Mouse (Mus musculus) common myeloid progenitor, adult 5-6 weeks (primary cell): ENCODE measurements around the gene Adamts16. TPM values are rescaled to one million over a fixed set of nuclear protein-coding genes. Genes with fewer than 3 reads are reported as not detected.
A peak's percentile ranks its signal among the peaks of the same experiment; 100 is the strongest.
"Not testable (repeated sequence)": the region's sequence is repeated elsewhere in the genome, so short reads cannot be mapped to it uniquely, and the experiment has no call there.

Experiments
- ATAC-seq: replicated peaks from 2 replicates; pipeline ENCODE4 v1.8.0; 2016; ENCODE audit warnings: low read depth, mild to moderate bottlenecking, moderate TSS enrichment, inconsistent platforms; ENCODE audit not compliant: poor library complexity, severe bottlenecking
- total RNA-seq: library from RNA; stranded (forward); fragments of 200-1000, 187-1606 nt; gene quantifications from 2 replicates; pipeline ENCODE4 v1.2.3, GENCODE M21; 2017

Gene Adamts16
- total RNA-seq: not detected in 2 replicates

DNA sequence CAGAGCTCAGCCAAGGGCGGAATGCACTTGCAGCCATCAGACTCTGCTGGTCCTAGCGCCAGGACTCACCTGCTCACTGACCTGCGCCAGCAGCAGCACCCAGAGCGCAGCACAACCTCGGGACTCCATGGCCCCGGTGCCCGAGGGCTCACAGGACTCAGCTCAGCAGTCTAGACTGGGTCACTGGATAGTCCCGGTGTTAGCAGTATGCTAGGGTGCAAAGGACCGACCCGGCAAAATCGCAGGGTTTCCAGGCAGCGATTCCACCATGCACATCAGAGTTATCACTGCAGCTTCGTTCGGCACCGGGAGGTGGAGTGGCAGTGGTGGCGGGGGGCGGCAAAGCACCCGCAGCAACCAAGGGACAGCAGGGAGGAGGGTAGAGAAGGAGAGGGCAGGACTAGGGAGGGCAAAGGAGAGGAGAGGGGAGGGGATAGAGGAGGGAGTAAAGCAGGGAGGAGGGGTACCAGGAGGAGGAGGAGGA lies at the start of gene Adamts16:
Adamts16 (minus strand) TSS at position 391 of the 484 bp plus-strand sequence.
- no peak for ATAC-seq

DNA sequence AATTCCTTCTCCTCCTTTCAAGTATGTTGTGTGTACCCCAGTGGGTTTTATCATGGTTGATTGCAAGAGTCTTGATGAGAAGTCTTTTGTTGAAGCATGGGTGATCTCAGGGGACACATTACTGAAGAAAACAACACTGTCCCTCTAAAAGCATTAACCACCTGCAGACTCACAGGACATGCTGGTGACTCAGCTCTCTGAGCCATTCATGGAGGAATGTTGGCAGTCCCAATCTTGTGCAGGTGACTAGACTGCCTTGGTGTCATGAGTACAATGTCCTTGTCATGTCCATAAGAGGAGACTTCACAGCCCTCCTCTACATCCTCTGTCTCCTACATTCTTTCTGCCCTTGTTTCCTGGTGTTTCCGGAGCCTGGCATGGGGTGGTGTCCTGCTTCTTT lies 45.5 kb upstream of the Adamts16 start:
- ATAC-seq: no peak

DNA sequence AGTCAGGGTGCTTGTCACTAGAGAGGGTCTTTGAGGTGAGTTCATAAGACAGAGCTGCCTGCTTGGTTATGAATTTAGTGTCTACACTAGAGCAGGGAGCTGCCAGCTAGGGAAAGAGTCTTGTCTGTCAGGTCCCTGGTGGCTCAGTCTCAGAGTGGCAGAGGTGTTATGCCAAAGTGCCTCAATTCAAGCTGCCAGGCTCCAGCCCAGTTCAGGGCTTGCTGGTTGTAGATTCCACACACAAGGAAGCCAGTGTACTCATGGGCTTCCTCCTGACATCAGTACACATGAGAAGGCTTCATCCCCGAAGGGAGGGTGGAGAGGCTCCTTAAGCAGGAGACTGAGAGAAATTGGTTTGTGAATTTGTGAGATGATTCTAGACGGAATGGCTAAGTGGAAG lies 43.4 kb upstream of the Adamts16 start:
- ATAC-seq: no peak

DNA sequence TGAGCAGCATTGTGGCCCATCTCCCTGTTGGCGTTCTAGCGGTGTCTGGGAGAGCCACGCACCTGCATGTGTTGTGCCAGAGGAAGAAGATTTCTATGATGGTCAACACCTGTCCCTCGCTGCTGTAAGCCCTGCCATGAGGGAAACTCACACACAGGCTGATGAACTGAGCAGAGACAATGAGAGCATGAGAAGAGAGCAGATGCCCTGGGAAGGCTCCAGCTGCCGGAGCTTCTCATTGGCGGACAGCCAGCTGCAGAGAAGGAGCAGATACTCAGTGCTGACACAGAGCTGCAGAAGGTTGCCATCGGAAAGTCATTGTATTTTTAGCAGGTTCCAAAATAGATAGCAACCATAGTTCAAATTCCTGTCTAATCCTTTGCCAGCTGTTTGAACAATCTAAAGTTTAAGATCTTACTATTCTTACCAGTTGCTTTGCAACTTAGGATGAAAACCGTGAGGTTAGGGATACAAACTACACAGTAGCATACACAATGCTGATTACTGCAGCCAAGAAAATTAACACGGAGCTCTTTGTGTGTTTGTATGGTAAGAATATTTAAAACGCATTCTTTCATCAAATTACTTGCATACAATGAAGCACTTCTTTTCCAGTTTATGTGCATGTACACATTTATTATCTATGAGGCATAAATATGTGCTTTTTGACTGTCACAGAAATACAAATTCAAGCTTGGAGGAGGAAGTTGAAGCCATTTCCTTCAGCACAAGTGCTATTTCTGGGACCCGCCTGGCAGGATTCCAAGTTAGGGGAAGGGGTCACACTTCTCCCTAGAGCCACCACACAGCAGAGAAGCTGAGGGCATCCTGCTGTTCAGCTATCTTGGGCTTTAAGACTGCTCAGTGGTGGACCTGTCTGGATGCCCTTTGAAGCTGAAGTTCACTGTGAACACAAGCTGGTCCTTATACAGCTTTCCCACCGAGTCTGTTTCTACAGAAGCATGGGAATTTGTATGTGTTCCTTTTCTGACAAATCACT lies 42.6 kb upstream of the Adamts16 start:
- no peak for ATAC-seq

DNA sequence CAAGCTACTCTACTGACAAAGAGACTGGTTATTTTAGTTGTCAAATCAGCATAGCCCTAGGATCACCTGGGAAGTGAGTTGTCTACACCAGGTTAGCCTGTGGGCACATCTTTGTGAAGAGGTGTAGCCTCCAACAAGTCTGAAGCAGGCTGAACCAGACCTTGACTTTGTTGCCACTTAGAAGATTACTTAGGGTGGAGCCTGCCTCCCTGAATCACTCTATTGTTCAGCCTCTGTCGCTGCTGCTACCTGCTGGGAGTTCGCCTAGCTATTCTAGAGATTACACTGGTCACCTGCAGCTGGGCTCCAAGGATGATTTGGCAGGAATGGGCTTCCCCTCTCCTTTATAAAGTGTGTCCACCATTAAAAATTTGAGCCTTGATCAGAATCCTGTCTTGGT lies 38.4 kb upstream of the Adamts16 start:
- ATAC-seq: not testable (repeated sequence)

DNA sequence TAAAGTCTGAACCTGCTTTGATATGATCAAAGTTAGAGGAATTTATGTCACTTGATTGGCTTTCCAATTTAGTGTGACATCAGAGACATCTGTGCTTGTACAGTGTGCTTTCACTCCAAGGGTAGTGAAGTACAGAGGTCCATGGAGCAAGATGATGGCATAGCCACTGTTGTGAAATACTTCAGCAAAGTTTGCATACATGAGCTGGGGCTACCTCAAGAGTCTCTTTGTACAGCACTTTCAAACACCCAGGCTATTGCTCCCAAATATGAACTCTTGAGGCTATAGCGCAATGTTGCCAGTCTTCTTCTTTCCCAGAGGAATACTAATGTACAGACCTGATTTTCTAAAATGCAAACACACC lies 35.9 kb upstream of the Adamts16 start:
- ATAC-seq: no peak

DNA sequence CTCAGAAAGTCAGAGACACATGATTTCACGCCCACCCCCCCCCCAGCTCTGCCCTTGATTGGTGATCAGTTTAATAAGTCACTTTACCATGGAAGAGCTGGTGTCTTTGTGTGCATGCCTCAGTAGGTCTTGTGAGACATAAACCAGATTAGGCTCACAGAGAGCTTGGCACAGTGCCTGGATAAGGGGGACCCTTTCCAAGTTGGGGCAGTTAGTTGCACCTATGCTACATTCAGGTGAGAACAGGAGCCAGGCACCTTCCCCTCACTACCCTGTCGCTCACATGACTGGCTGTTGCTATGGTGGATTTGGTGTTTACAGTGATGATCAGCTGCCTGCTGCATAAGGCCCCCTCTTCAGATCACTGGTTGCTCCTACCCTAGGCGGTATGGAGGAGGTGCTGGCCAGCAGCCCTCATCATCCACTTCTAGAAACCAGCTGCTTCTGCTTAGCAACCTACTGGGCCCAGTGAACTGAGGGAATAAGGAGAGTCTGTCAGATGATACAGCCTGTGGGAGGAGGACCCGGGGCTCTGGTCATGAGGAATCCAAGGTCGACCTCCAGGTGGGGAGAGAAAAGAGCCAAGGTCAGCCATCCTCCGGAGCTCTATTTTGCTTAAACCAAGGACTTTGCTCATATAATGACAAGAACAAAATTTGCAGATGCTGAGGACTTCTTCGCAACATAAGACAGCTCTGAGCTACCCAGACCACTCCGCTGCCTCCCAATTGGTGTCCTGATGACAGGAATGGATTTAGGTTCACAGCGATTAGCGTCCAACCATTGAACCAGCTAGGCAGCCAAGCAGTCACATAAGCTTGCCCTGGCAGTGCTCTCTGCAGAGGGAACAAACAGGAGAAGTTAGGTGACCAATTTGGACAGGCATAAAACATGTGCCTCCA lies 35.3 kb upstream of the Adamts16 start:
- no peak for ATAC-seq

DNA sequence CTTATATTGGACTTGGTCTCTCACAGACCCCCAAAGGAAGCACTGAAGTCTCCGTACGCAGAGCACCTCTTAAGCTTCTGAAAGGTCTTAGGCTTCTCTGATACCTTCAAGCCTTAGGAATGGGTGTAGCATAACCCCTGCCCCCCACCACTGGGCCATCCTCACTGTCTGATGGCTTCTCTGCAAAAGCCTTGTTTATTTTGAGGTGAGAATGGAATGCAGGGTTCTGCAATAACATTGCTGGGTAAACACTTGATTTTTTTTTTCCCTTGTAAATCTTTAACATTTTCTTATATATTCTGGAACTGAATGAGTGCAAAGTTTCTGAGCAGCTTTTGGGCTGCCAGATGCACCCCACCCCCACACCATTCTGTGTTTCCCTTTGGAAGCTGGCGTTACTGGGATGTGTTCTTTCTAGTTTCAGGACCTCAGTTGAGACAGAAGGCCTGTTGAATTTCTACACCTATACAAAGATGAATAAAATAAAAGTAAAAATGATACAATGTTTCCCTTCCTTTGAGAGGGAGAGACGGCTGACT lies 33.9 kb upstream of the Adamts16 start:
- ATAC-seq: no peak

DNA sequence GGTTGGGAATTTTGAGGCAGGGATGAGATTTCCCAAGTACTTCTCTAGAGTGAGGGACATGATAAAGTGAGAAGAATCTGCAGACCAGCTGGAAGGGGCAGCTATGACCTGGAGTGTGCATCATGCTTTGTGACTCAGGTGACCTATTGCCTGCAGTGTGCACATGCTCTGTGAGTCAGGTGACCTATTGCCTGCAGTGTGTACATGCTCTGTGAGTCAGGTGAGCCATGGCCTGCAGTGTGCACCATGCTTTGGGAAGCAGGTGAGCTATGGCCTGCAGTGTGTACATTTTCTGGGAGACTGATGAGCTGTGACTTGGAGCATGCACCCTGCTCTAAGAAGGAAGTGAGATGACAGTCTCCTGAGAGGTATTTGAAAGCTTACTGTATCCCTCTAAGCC lies 33.1 kb upstream of the Adamts16 start:
- no peak for ATAC-seq

DNA sequence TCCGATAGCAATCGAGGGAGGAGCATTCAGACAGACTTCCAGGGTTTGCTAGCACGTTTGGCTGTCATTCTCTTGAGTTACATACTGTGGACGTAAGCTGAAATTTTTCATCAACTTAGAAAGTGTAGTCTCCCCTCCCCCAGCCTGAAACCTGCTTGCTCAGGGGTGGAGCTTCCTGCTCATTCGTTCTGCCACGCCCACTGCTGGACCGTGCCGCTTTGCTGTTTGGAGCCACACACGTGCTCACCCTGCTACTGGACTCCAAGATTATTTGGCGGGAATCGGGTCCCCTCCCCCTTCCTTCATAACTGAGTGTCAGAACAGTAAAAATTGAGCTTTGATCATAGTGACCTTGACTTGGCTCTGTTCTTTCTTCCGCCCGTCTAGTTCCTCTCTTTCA lies 32.2 kb upstream of the Adamts16 start:
- ATAC-seq: not testable (repeated sequence)

DNA sequence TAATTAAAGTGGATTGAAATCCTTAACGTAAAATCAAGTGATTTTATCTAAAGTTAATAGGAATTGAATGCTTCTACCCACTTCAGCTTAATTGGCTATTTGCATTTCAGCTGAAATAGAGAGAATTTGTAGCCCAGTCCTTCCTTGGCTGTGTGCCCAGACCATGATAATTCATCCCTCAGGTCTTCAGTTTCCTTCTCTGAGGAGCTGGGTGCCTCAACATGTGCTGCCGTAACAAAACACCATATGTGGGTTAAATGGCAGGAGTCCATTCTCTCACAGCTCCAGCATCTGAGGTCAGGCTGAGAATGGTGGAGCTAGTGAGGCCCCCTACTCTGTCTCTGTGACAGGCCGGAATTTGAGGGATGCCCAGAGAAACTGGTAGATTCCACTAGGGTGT lies 29.4 kb upstream of the Adamts16 start:
- ATAC-seq: no peak

DNA sequence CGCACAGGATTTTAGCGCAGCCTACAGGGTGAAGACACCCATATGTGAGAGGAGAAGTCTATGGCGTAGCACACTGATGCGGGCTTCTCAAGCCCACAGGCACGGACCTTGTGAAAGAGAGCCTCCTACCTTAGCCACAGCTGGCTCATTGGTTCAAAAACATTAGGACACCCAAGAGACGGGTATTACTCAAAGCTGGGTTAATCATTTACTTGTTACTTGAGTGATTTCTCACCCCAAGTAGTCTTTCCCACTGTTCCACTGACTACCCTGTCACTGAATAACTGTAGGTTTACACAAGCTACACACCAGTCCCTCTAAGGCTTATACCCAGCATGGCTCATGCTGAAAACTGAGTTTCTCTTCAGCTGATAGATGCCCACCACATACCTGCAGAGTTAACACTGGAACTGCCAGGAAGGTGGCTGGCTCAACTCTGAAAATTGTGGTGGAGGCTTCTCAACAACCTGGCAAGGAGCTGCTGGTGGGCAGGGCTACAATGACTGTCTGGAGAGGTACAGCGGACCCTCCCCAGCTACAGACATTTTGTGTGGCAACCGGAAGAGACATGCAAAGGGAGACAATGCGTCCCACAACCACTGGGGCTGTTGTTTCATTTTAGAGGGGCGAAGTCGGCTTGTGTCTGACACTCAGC lies 25.5 kb upstream of the Adamts16 start:
- ATAC-seq: no peak

DNA sequence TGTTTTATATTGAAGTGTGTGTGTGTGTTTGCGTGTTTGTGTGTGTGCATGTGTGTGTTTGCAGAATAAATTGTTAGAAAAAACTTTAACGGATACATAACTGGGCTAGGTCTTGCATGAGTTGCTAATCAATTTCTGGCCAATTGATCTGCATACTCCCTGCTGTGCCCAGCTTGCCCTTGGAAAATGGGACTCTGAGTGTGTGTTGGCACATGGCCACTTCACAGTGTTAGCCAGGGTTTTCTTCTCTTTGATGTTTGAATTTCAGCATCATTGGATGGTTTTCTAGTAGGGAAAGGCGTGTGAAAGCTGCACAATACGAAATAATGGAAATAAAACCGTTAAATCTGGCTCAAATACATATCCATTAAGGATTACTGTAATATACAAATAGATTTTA lies 24.3 kb upstream of the Adamts16 start:
- no peak for ATAC-seq

DNA sequence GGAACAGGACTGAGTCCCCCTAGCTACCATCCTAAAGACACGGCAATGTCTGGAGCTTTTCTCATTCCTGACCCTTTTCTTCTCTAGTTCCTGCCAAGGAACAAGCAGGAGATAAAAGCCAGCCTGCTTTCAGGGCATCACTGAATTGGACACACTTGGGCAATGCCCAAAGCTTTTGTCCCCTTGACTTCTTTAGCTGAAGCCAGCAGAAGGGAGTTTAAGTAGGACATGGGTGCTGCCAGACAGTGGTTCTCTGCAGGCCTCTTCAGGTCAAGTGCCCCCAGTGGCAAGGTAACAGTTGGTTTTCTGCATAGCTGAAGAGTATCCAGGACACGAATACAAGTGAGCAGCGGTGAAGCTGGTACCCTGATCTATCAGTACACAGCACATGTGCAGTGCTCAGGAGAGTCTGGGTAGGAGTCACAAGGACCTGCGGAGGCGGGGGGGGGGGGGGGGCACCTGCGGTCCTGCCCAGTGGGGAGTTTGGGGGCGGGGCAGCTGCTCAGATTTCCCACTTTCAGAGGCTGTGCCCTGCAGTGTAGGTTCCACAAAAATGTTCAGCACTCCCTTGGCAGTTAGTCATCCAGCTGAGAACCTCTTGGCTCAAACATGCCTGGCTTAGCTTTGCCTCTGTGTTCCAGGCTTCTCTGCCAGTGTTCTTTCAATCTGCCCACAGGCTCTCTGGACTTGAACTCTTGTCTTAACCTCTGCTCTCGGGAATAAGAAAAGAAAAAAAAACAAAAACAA lies 20.7 kb upstream of the Adamts16 start:
- ATAC-seq: no peak

DNA sequence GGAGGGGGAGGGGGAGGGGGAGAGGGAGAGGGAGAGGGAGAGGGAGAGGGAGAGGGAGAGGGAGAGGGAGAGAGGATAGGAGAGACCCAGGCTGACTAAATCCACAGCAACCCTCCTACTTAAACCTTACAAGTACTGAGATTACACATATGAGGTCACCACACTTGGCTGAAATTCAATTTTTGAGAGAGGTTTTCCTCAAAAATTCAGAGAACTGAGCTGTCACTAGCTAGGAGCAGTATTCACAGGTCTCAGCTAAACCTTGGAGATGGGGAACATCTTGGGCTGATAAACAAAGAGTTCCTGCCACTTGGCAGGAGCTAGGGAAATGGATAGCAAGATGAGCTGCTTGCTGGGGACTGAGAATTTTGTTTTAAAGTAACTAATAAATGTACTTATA lies 12.0 kb upstream of the Adamts16 start:
- no peak for ATAC-seq

DNA sequence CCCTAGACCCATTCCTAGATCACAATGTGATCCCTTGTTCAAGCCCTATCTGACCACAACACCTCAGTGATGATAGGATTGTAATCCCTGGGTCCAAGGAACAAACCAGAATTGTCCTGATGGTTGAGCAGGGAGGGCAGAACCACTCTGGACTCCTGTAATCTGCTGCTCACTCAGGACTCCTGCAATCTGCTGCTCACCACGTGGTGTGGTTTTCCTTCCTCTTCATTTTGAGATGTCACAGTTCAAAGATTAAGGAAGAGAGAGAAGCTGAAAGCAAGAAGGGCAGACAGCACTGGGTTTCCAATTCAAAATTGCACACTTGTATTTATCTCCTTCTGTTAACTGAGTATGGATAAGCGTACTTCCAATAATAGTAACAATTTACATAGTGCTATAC lies 5.3 kb upstream of the Adamts16 start:
- peak; percentile 62 for ATAC-seq

DNA sequence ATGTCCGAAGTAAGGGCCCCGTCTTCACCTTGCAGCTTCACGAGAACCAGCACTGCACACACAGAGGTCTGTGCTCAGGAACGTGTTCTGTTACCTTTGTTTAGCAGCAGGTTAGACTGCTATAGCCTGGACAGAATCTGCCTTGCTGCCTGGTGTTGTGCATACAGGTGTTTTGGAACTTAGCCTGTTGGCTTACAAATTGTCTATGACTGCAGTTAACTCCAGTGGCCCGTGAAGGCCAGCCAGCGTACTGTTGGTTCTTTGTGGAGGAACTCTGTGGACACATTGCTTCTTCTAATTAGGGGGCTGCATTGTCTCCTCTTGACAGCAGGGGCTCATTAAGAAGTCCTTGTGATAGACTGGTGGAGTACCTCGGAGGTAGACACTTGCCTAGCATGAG lies 3.9 kb upstream of the Adamts16 start:
- no peak for ATAC-seq

DNA sequence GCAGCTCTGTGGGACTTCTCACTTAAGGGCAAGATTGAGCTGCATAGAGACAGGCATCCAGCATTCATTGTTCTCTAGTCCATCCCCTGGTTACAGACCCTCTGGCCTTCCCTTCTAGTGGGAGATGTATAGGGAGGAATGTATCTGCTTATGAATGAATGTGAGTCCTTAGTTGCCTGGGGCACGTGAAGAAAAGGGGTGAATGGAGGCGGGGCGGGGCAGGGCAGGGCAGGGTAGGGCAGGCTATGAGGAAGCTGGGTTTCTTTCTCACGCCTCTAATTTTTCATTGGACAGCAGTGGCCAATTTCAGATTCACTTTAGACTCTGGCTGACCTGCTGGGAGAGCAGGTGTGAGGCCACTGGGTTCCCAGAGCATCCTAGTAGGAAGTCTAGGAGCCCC lies 515 bp upstream of the Adamts16 start:
- no peak for ATAC-seq

DNA sequence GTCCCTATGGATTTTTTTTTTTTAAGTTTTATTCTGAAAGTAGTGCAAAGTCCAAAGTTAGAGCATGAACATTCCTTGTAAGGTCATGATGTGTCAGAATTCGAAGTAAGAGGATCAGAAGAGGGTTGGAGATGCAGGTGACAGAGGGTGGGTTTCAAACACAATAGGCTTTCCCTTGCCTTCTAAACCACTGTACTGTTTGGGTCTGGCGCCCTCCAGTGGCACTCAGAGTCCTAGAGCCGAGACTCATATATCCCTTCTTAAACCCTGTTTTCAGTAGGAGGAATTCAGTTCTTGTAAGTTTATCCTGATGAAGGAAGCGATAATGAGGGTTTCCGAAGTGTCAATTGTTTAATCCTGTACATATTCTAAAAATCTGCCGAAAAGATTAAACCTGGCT lies 1.4 kb downstream of the Adamts16 start:
- ATAC-seq: peak; percentile 78; the same call in 1 of the 2 replicates
